Mouse (Mus musculus): Measurements from ENCODE around the gene Whamm. TPM values are rescaled to one million over a fixed set of nuclear protein-coding genes. Genes with fewer than 3 reads are reported as not detected.

Gene Whamm
- total RNA-seq (2017): 36.2 and 44.9 TPM in 2 replicates

- peak; percentile 97 for ATAC-seq (ENCODE audit: extremely low read depth, insufficient number of reproducible peaks, low FRiP score, poor library complexity, severe bottlenecking)
These were observed at the start of gene Whamm for GRCm38 (mm10) chr7:81571108-81571940. Whamm (plus strand) TSS chr7:81571266.

GRCm38 (mm10) chr7:81523008-81523662, 47.9 kb upstream of the Whamm start:
- ATAC-seq (ENCODE audit: extremely low read depth, insufficient number of reproducible peaks, low FRiP score, poor library complexity, severe bottlenecking): peak; percentile 94

- no peak for ATAC-seq (ENCODE audit: extremely low read depth, insufficient number of reproducible peaks, low FRiP score, poor library complexity, severe bottlenecking)
These were observed 47.4 kb upstream of the Whamm start for GRCm38 (mm10) chr7:81523663-81524017.

- ATAC-seq (ENCODE audit: extremely low read depth, insufficient number of reproducible peaks, low FRiP score, poor library complexity, severe bottlenecking): no peak
These were observed 42.1 kb upstream of the Whamm start for GRCm38 (mm10) chr7:81528918-81529317.

GRCm38 (mm10) chr7:81531462-81531861, 39.6 kb upstream of the Whamm start:
- ATAC-seq (ENCODE audit: extremely low read depth, insufficient number of reproducible peaks, low FRiP score, poor library complexity, severe bottlenecking): no peak

- ATAC-seq (ENCODE audit: extremely low read depth, insufficient number of reproducible peaks, low FRiP score, poor library complexity, severe bottlenecking): no peak
These were observed 34.6 kb upstream of the Whamm start for GRCm38 (mm10) chr7:81536478-81536877.

- ATAC-seq (ENCODE audit: extremely low read depth, insufficient number of reproducible peaks, low FRiP score, poor library complexity, severe bottlenecking): no peak
These were observed 32.9 kb upstream of the Whamm start for GRCm38 (mm10) chr7:81538070-81538675.

- no peak for ATAC-seq (ENCODE audit: extremely low read depth, insufficient number of reproducible peaks, low FRiP score, poor library complexity, severe bottlenecking)
These were observed 31.5 kb upstream of the Whamm start for GRCm38 (mm10) chr7:81539565-81539964.

- no peak for ATAC-seq (ENCODE audit: extremely low read depth, insufficient number of reproducible peaks, low FRiP score, poor library complexity, severe bottlenecking)
These were observed 30.1 kb upstream of the Whamm start for GRCm38 (mm10) chr7:81540999-81541398.

- no peak for ATAC-seq (ENCODE audit: extremely low read depth, insufficient number of reproducible peaks, low FRiP score, poor library complexity, severe bottlenecking)
These were observed 29.0 kb upstream of the Whamm start for GRCm38 (mm10) chr7:81541924-81542524.

GRCm38 (mm10) chr7:81542934-81543333, 28.1 kb upstream of the Whamm start:
- ATAC-seq (ENCODE audit: extremely low read depth, insufficient number of reproducible peaks, low FRiP score, poor library complexity, severe bottlenecking): no peak

- no peak for ATAC-seq (ENCODE audit: extremely low read depth, insufficient number of reproducible peaks, low FRiP score, poor library complexity, severe bottlenecking)
These were observed 22.2 kb upstream of the Whamm start for GRCm38 (mm10) chr7:81548864-81549263.

- no peak for ATAC-seq (ENCODE audit: extremely low read depth, insufficient number of reproducible peaks, low FRiP score, poor library complexity, severe bottlenecking)
These were observed 17.5 kb upstream of the Whamm start for GRCm38 (mm10) chr7:81553589-81553988.

- ATAC-seq (ENCODE audit: extremely low read depth, insufficient number of reproducible peaks, low FRiP score, poor library complexity, severe bottlenecking): peak; percentile 48; the same call in 1 of the 2 replicates
These were observed 16.7 kb upstream of the Whamm start for GRCm38 (mm10) chr7:81554369-81554768.

- no peak for ATAC-seq (ENCODE audit: extremely low read depth, insufficient number of reproducible peaks, low FRiP score, poor library complexity, severe bottlenecking)
These were observed 14.2 kb upstream of the Whamm start for GRCm38 (mm10) chr7:81556839-81557238.

- no peak for ATAC-seq (ENCODE audit: extremely low read depth, insufficient number of reproducible peaks, low FRiP score, poor library complexity, severe bottlenecking)
These were observed 13.6 kb upstream of the Whamm start for GRCm38 (mm10) chr7:81557252-81557984.

GRCm38 (mm10) chr7:81557985-81558360, 13.1 kb upstream of the Whamm start:
- no peak for ATAC-seq (ENCODE audit: extremely low read depth, insufficient number of reproducible peaks, low FRiP score, poor library complexity, severe bottlenecking)

- ATAC-seq (ENCODE audit: extremely low read depth, insufficient number of reproducible peaks, low FRiP score, poor library complexity, severe bottlenecking): no peak
These were observed 11.7 kb upstream of the Whamm start for GRCm38 (mm10) chr7:81559231-81559980.

Data from neutrophil, adult 5-6 weeks (primary cell).